Mouse (Mus musculus): ENCODE results near the gene Camta2. TPM values are rescaled to one million over a fixed set of nuclear protein-coding genes. Genes with fewer than 3 reads are reported as not detected.
A peak's percentile ranks its signal among the peaks of the same experiment; 100 is the strongest.

Gene Camta2
- 10 to 100 TPM; 21.2 to 25.5 TPM for total RNA-seq (2021)
- long read RNA-seq, experiment 1, full-length matches to known transcripts: 18 of 35 reads
- long read RNA-seq, experiment 1, partial matches to known transcripts: 10 of 35 reads
- long read RNA-seq, experiment 1, other reads (novel, unspliced or antisense): 7 of 35 reads
- long read RNA-seq, experiment 2, full-length matches to known transcripts: 34 of 60 reads
- long read RNA-seq, experiment 2, partial matches to known transcripts: 22 of 60 reads
- long read RNA-seq, experiment 2, other reads (novel, unspliced or antisense): 4 of 60 reads

GRCm38 (mm10) chr11:70687601-70688199 lies at the start of gene Camta2:
TSS of gene Camta2 (minus strand) at chr11:70688105.
- DNase-seq: peak; percentile 92
- intact Hi-C loops (cut with DNase I; ENCODE audit: low total_unique reads): no loop called here

- intact Hi-C loops (cut with DNase I; ENCODE audit: low total_unique reads): no loop called here
- DNase-seq: no peak
Measured at GRCm38 (mm10) chr11:70733256-70733655, 45.4 kb upstream of the Camta2 start.

- no peak for DNase-seq
- intact Hi-C loops (cut with DNase I; ENCODE audit: low total_unique reads): no loop called here
Measured at GRCm38 (mm10) chr11:70731178-70731577, 43.3 kb upstream of the Camta2 start.

- intact Hi-C loops (cut with DNase I; ENCODE audit: low total_unique reads): no loop called here
Measured at GRCm38 (mm10) chr11:70730427-70731038, 42.6 kb upstream of the Camta2 start.

GRCm38 (mm10) chr11:70727385-70727784 lies 39.5 kb upstream of the Camta2 start:
- no peak for DNase-seq
- intact Hi-C loops (cut with DNase I; ENCODE audit: low total_unique reads): no loop called here

More at GRCm38 (mm10) chr11:70730427-70731038, 42.6 kb upstream of the Camta2 start:
- no peak for DNase-seq

GRCm38 (mm10) chr11:70726585-70726984 lies 38.7 kb upstream of the Camta2 start:
- intact Hi-C loops (cut with DNase I; ENCODE audit: low total_unique reads): no loop called here
- DNase-seq: no peak

GRCm38 (mm10) chr11:70724706-70725105 lies 36.8 kb upstream of the Camta2 start:
- intact Hi-C loops (cut with DNase I; ENCODE audit: low total_unique reads): no loop called here
- DNase-seq: no peak

DNA sequence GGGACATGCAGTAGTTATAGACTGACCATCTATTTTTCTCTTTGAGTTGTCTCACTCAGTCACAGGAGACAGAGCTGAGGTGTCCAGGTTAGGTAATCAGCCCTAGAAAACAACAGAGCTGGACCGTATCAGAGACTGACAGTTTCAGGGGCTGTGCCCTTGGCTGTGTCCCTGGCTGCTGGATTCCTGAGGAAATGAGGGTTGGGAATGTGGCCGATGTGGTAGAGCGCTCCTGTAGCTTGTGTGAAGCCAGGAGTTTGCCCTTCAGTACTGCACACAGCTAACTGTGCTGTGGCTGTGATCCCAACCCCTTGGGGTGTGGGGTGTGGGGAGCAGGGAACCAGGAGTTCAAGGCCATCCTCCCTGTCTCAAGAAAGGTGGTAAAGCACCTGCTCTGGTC lies 33.2 kb upstream of the Camta2 start:
- no peak for DNase-seq
- intact Hi-C loops (cut with DNase I; ENCODE audit: low total_unique reads): no loop called here

GRCm38 (mm10) chr11:70720567-70720966 lies 32.7 kb upstream of the Camta2 start:
- intact Hi-C loops (cut with DNase I; ENCODE audit: low total_unique reads): no loop called here
- DNase-seq: no peak

DNA sequence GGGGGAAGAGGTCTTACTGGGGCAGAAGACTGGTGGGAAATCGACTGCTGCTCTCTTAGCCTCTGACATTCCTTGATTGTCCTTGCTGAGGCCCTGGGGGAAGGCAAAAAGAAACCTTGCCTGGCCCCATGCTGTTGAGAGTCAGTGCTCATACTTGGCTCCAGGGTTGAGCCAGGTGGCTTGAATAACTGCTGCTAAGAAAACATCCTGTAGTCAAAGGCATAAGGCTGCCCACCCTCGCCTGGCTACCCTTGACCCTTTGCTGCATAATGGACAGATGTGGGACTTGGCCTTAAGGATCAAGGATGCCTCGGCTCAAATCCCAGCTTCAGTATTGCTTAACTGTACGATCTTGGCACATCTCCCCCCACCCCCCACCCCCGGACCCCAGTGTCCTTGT lies 30.6 kb upstream of the Camta2 start:
- DNase-seq: no peak
- intact Hi-C loops (cut with DNase I; ENCODE audit: low total_unique reads): no loop called here

DNA sequence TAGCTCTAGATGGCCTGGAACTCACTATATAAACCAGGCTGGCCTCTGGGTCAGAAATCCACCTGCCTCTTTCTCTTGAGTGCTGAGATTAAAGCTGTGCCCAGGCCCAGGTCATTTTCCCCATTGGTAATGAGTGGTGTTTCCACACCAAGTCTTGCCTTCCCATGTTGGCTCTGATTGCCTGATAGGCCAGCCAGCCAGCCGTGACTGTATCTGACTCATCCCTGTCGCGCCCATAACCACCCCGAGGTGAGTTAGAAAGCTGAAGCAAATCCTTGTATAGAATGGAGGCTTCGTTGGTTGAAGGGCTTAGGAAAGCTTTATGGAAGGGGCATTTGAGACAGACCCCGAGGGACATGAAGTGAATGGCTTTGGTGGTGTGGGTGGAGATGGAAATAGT lies 27.9 kb upstream of the Camta2 start:
- intact Hi-C loops (cut with DNase I; ENCODE audit: low total_unique reads): no loop called here
- DNase-seq: no peak

DNA sequence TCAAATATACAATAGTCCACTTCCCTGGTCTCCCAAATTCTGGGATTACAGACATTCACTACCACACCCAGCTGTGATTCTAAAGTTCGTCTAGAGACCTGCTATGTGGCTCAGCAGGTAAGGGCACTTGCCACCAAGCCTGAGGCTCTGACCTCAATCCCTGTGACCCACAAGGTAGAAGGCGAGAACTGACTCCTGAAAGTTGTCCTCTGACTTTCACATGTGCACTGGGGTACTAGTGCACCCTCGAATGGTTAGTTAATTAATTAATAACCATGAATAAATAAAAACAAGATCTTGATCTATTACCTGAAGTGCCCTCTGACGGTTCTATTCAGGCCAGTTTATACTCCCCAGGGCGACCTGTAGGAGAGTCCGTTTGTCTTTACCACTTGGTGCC lies 25.3 kb upstream of the Camta2 start:
- intact Hi-C loops (cut with DNase I; ENCODE audit: low total_unique reads): no loop called here
- no peak for DNase-seq

GRCm38 (mm10) chr11:70711026-70711425 lies 23.1 kb upstream of the Camta2 start:
- no peak for DNase-seq
- intact Hi-C loops (cut with DNase I; ENCODE audit: low total_unique reads): no loop called here

DNA sequence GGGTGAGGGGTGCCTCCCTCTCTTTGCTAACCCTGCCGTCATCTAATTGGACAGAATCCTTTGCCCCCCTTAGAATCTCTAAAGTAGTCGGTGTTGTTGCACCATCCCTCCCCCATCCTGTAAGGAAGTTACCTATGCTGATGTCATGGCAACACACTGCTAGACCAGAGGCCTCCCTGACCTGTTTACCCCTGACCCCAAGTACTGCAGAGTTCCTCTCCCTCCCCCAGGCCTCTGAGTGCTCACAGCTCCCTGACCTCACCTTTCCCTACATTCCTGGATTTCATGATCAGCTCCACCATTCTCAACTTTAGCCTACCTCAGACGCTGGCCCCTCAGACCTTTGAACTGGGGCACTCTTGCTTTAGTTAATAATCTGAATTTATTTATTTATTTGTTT lies 18.2 kb upstream of the Camta2 start:
- intact Hi-C loops (cut with DNase I; ENCODE audit: low total_unique reads): no loop called here
- DNase-seq: no peak

- intact Hi-C loops (cut with DNase I; ENCODE audit: low total_unique reads): no loop called here
- peak; percentile 75 for DNase-seq
Measured at GRCm38 (mm10) chr11:70702781-70703180, 14.9 kb upstream of the Camta2 start.

GRCm38 (mm10) chr11:70701984-70702733 lies 14.3 kb upstream of the Camta2 start:
- no peak for DNase-seq
- intact Hi-C loops (cut with DNase I; ENCODE audit: low total_unique reads): no loop called here

DNA sequence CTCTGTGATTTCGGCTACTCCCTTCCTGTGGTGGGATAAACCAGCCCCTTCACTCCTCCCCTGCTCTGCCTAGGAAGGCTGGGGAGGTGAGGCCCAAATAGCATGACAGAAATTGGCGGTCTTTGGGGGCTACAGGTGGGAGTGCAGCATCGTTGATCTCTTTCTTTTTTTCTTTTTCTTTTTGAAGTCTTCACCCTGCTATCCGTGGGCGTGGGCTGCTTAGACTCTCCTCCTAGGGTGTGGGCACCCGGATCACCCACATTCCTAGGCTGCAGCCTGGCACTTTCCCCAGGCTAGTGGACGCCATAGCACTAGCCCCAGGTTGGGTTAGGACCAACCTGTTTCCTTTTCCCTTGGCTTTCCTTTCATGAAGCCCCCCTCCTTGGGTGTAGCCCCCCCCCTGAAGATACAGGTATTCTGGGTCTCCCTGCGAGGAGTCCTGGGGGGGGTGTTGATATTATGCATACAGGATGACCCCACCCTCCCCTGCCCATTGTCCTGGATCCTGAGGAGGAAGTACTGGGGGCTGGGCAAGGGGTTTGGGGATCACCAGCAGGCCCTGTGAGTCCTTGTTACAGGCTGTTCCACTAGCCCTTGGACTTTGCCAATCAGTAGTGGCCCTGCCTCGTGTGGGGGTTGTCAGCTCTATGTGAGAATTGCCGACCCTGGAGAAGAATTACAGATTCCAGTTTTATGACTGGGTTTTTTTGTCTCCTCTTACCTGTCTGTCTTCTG lies 13.5 kb upstream of the Camta2 start:
- DNase-seq: no peak
- intact Hi-C loops (cut with DNase I; ENCODE audit: low total_unique reads): no loop called here

GRCm38 (mm10) chr11:70700613-70701012 lies 12.7 kb upstream of the Camta2 start:
- DNase-seq: peak; percentile 86
- intact Hi-C loops (cut with DNase I; ENCODE audit: low total_unique reads): no loop called here

GRCm38 (mm10) chr11:70699722-70700556 lies 12.0 kb upstream of the Camta2 start, which contains the start of the genes Inca1 and Kif1c:
TSS of gene Inca1 (minus strand) at chr11:70700155.
TSS of gene Kif1c (plus strand) at chr11:70700548.
- intact Hi-C loops (cut with DNase I; ENCODE audit: low total_unique reads): no loop called here
- DNase-seq: peak; percentile 95
